Mouse (Mus musculus) olfactory bulb, adult 2 months (tissue): ENCODE measurements at regions not wholly inside any gene's neighbourhood (a gene's known extent, or its start where the extent isn't known, plus 50 kb on each side); places are given as distances from the start of the nearest gene placed in this dataset.

ENCODE experiments used
- H3K27ac ChIP-seq: fragments of 200-500 bp; 2 replicates; pipeline ENCODE4 v1.5.1; 2012; ENCODE audit warnings: low read depth, low read length; ENCODE audit not compliant: insufficient read depth
- H3K4me1 ChIP-seq: fragments of 200-500 bp; 2 replicates; pipeline ENCODE4 v1.6.1; 2012; ENCODE audit warnings: low read length; ENCODE audit not compliant: control insufficient read depth, insufficient read depth
- H3K4me3 ChIP-seq: fragments of 200-500 bp; 2 replicates; pipeline ENCODE4 v1.5.1; 2012; ENCODE audit warnings: mild to moderate bottlenecking, low read depth, low read length, moderate library complexity; ENCODE audit not compliant: insufficient read depth
- CTCF ChIP-seq: fragments of 200-500 bp; IDR thresholded peaks from 2 replicates; pipeline ENCODE4 v1.5.1; 2012; ENCODE audit warnings: low read depth, mild to moderate bottlenecking, low read length, moderate library complexity; ENCODE audit not compliant: insufficient read depth
- POLR2A ChIP-seq: fragments of 200-500 bp; IDR thresholded peaks from 2 replicates; pipeline ENCODE4 v1.6.1; 2012; ENCODE audit warnings: mild to moderate bottlenecking, low read depth, low read length, moderate library complexity; ENCODE audit not compliant: insufficient read depth
- WGBS: fragments of 180-500 bp; shearing (Covaris S2); methylation state at CpG from one replicate; pipeline ENCODE4 v1.1.7; 2018; 5-methylcytosine and 5-hydroxymethylcytosine counted together

DNA sequence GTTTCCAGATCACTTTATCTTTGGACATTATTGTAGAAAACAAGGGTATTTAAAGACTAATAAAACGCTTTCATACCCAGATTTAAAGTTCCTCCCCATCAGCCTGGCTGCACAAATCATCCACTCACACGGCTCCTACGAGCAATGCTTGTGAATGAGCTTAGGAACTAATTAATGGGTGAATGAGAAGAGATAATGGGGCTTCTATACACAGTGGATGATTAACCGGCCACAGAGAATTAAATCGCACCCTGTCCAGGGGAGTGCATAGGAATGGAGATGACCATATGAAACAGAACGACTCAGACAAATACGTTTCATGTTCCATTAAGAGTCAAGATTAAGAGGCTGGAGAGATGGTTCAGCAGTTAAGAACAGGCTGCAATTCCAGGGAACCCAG lies 155.9 kb downstream of the 1700017N19Rik start:
- H3K27ac ChIP-seq: no peak overlapping the region
- H3K4me1 ChIP-seq: no peaks in the 10 kb centered on the region
- 39% methylated on average over 7 of the region's 7 CpGs for WGBS
- no peak overlapping the region for H3K4me3 ChIP-seq
- no peak for TF ChIP-seq CTCF
- TF ChIP-seq POLR2A: no peak

DNA sequence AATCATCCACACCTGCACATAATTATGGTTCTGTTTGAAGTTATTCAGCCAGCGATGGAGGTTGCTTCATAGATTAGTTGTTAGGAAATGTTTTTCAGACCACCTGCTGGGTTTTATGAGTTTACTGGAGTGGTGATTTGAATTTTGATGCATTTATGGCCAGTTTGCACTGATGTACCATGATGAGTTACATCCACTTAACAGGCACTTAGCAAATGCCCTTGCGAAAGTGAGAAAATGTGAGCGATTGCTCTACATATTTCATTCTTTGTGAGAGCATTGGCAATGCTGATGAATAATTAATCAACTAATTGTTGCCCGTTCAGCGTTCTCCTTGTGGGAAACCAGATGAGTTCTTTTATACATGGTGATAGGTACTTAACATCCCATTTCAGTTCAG lies 164.7 kb downstream of the 1700017N19Rik start:
- 56% methylated on average over 5 of the region's 5 CpGs for WGBS
- Histone ChIP-seq H3K4me1 (no peaks in the 10 kb centered on the region), H3K27ac (no peak overlapping the region), H3K4me3 (no peak overlapping the region)
- TF ChIP-seq CTCF (no peak), POLR2A (no peak)

DNA sequence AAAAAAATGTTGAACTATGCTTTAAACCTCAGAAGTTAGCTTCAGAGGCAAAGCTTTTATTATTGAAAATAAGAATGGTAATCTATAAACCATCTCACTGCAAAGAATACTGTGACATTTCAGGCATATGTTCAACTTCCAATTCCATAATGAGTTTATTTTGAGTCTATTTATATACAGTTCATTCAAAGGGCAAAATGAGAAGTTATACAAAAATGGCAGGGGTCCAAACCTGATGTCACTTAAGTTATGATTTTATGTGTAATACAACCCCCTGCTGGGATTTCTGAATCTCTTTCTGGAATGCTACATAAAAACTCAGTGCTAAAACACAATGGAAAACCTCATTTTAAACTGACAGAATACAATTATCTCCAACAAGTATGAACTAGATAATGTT lies 184.0 kb downstream of the 1700017N19Rik start:
- Histone ChIP-seq H3K27ac (no peak overlapping the region), H3K4me1 (no peaks in the 10 kb centered on the region), H3K4me3 (no peak overlapping the region)
- no peak for TF ChIP-seq POLR2A
- no peak for TF ChIP-seq CTCF

DNA sequence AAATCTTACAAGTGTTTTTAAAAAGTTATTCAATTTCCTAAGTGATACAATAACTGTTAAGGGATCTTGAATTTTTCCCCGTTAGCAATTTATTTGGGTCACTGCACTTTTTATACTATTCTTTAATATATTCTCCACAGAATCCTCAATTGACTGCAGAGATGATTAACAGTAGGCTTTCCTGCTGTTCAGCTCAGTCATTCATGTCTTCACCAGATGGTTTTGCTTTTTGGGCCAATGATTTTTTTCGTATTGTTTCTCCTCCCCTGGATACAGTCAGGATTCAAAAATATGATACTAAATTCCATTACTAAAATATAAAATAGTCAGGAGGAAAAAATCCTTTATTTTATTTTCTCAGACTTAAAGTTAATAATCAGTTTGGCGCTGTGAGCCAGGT lies 201.9 kb downstream of the 1700017N19Rik start:
- WGBS: 76% methylated on average over 3 of the region's 3 CpGs
- Histone ChIP-seq H3K4me1 (peaks cover 2% of the 10 kb centered on the region; the same call in 1 of the 2 replicates), H3K27ac (no peak overlapping the region), H3K4me3 (no peak overlapping the region)
- TF ChIP-seq POLR2A (no peak), CTCF (no peak)

DNA sequence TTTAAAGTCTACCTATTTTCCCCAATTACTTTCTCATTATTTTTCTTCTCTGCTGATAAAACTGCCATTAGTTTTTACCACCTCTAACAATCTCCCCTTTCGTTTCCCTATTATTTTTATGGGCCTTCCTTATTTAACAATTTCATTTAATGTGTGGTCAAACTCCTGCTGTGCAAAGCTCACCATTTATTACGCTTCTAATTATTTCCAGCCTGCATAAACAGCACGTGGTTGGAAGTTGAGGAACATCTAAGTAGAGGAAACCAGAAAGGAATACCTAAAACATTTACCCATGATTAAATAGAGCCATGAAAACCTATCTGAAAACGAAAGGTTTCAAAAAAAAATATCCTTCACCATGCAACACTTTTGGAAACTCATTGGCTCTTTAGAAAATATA lies 202.3 kb downstream of the 1700017N19Rik start:
- Histone ChIP-seq H3K4me1 (peaks cover 2% of the 10 kb centered on the region; the same call in 1 of the 2 replicates), H3K4me3 (no peak overlapping the region), H3K27ac (no peak overlapping the region)
- TF ChIP-seq POLR2A (no peak), CTCF (no peak)
- 58% methylated on average over 4 of the region's 4 CpGs for WGBS

DNA sequence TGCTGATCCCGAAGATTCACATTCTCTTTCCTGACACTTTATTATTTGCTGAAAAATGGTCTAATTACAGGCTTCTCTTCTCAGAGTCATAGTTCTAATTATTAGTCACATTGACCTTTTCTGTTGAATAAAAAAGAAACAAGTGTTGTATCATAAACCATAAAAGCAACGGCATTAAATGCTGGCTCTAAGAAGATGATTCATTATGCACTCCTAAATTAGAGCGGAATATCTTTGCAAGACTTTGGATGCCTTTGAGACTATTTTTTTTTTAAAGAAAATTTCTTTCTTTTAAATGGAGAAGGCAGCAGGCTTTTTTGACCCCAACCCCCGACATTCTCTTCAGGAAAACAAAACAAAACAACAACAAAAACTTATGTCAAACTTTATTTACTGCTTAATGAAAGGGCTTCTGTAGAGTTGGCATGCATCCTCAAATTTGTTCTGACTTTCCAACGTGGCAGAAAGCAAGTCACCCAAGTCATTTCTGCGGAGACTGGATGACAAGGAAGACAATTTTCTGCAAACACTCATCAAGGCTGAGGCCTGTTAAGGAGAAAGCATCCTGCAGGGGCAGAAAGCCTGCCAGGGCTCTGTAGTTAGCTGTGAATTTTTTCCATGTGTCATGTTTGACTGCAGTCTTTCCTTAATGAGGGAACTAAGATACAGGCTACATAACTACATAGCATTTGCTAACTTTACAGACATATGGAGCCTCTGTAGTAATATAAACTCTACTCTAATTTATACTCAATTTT lies 205.1 kb downstream of the 1700017N19Rik start:
- Histone ChIP-seq H3K4me1 (peaks cover 2% of the 10 kb centered on the region; the same call in 1 of the 2 replicates), H3K4me3 (no peak overlapping the region), H3K27ac (peak overlapping the region; percentile 56)
- 24% methylated on average over 6 of the region's 6 CpGs for WGBS
- TF ChIP-seq CTCF (no peak), POLR2A (no peak)

DNA sequence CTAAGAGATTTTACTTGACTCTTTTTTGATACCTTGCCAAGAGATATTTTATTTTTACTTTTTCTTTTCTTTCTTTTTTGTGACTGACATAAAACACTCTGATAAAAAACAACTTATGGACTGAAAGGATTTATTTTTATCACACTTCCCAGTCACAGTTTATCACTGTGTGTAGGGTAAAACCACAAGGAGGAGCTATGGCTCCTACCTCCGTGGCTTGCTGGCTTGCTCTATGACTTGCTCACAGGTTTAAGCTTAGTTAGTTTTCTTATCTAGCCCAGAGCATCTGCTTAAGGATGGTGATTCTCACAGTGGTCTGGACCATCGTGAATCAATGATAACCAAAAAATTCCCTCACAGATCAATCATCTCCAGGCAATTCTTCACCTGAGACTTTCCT lies 221.4 kb downstream of the 1700017N19Rik start:
- WGBS: 78% methylated on average over 2 of the region's 2 CpGs
- Histone ChIP-seq H3K4me1 (no peaks in the 10 kb centered on the region), H3K27ac (no peak overlapping the region), H3K4me3 (no peak overlapping the region)
- TF ChIP-seq CTCF: no peak
- TF ChIP-seq POLR2A: no peak

DNA sequence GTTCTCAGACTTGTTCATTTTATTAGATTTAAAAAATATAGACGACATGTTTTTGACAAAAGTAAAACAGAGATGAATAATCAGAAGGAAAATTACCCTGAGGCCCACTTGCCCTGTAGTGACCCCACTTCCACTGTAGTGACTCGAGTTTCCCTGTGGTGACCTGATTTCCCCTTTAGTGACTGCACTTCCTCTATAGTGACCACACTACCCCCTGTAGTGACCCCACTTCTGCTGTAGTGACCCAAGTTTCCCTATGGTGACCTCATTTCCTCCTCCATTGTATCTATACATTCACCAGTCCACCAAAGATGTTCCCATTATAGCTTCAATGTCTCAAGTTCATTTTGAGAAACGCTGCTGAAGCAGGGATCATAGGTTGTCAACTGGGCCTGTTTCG lies 244.5 kb downstream of the 1700017N19Rik start:
- Histone ChIP-seq H3K4me3 (no peak overlapping the region), H3K4me1 (no peaks in the 10 kb centered on the region), H3K27ac (no peak overlapping the region)
- TF ChIP-seq POLR2A: no peak
- TF ChIP-seq CTCF: no peak
- WGBS: 76% methylated on average over 4 of the region's 4 CpGs

DNA sequence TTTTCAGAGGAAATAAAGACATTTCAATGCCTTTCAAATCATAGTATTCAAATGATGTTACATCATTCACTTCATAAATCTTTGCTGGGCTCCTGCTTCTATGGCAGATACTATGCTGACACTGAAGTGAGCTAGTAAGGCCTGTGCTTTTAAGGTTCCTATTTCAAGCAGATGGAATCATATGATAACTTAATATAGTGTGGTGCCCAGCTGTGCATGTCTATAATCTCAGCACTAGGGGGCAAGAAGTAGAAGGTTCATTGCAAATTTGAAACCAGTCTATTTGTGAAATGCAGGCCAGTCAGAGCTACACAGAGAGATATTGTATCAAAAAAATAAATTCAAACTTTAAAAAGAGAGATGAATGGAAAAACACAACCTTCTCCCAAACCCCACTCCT lies 262.9 kb downstream of the 1700017N19Rik start:
- Histone ChIP-seq H3K27ac (no peak overlapping the region), H3K4me1 (no peaks in the 10 kb centered on the region), H3K4me3 (no peak overlapping the region)
- TF ChIP-seq POLR2A (no peak), CTCF (no peak)
